Mouse (Mus musculus) lung, embryonic 14.5 days (tissue): ENCODE data around the gene Rapgef1. TPM values are rescaled to one million over a fixed set of nuclear protein-coding genes. Genes with fewer than 3 reads are reported as not detected.

Experiments used
- ATAC-seq: fragments of 200-750 bp; cut with Nextera tagmentation; 2 replicates; pipeline ENCODE4 v1.8.0; 2017; ENCODE audit warnings: mild to moderate bottlenecking, moderate TSS enrichment, moderate library complexity; ENCODE audit not compliant: insufficient read depth
- DNase-seq: peaks from one replicate; pipeline ENCODE4 v3.0.0-alpha.2; 2015
- H3K27ac ChIP-seq: fragments of 300-500 bp; sonication (generic); 2 replicates; pipeline ENCODE4 v1.5.1; 2014; ENCODE audit warnings: low read depth, mild to moderate bottlenecking, moderate library complexity
- H3K27me3 ChIP-seq: fragments of 300-500 bp; sonication (generic); 2 replicates; pipeline ENCODE4 v1.6.1; 2014; ENCODE audit warnings: low read length, control low read depth; ENCODE audit not compliant: insufficient read depth
- H3K36me3 ChIP-seq: fragments of 300-500 bp; sonication (generic); 2 replicates; pipeline ENCODE4 v1.6.1; 2014; ENCODE audit warnings: control low read depth; ENCODE audit not compliant: insufficient read depth
- H3K4me1 ChIP-seq: fragments of 300-500 bp; sonication (generic); 2 replicates; pipeline ENCODE4 v1.6.1; 2014; ENCODE audit warnings: antibody characterized with exemption, control low read depth; ENCODE audit not compliant: insufficient read depth
- H3K4me2 ChIP-seq: fragments of 300-500 bp; sonication (generic); 2 replicates; pipeline ENCODE4 v1.6.1; 2014; ENCODE audit warnings: mild to moderate bottlenecking
- H3K4me3 ChIP-seq: fragments of 300-500 bp; sonication (generic); 2 replicates; pipeline ENCODE4 v1.5.1; 2014; ENCODE audit warnings: low read depth, low read length
- H3K9ac ChIP-seq: fragments of 300-500 bp; sonication (generic); 2 replicates; pipeline ENCODE4 v1.6.1; 2014
- H3K9me3 ChIP-seq: fragments of 300-500 bp; sonication (generic); 2 replicates; pipeline ENCODE4 v1.6.1; 2016; ENCODE audit warnings: low read depth, low read length, control low read depth
- CTCF ChIP-seq: IDR thresholded peaks from 2 replicates; pipeline ENCODE4 v1.5.1; 2016; ENCODE audit warnings: antibody characterized with exemption, low read depth
- WGBS: fragments of 180-500 bp; shearing (Covaris S2); extraction: QIAGEN DNeasy Blood & Tissue Kit; methylation state at CpG from one replicate; pipeline ENCODE4 v1.1.7; 2014; 5-methylcytosine and 5-hydroxymethylcytosine counted together
- polyA plus RNA-seq: library from polyadenylated mRNA; unstranded; fragments of >200 nt; fragmentation: Nextera tagmentation; extraction: Ambion mirVana; gene quantifications from 2 replicates; pipeline ENCODE4 v1.2.1, GENCODE M21; 2014

Rapgef1 gene
- polyA plus RNA-seq, 1 experiment from 2014 or later = 20.5 TPM

DNA sequence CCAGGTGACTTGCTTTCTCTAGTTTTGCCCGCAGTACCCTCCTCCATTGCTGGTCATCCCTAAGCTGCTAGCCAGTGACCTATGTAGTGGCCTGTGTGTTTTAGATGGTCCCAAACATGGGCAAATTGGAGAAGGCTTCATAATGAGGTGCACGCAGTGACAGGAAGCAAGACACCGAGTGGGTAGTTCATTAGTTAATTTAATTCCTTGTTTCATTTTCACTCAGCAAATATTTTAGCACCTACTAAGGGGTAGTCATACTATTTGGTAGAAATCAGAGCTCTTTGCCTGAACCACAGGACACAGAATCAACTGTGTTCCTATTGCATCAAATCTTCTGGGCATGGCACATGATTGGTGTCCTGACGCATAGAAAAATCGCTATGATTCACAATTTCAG, 35.9 kb downstream of the Rapgef1 start:
- ATAC-seq = no peak

DNA sequence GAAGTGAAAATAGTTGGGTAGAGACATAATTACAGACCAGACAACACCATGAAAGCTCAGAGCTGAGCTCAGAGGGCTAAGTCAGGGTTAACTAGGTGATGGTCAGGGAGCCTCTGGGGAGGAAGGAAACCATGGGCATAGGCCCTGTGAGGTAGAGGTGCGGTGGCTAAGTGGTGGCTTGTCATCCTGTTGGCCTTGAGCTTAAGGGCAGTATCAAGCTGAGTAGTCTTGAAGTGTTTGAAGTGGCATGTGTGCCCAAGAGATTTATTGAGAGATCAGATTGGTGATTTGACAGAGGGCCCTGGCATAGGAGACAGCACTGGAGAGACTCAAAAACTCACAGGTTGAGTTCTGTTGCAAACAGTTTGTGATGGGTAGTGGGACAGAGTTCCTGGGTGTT, 36.6 kb downstream of the Rapgef1 start:
- Histone ChIP-seq H3K9ac (no peak overlapping the region), H3K27me3 (no peaks in the 10 kb centered on the region), H3K36me3 (no peaks in the 10 kb centered on the region), H3K4me2 (no peak overlapping the region), H3K27ac (no peak overlapping the region), H3K4me3 (no peak overlapping the region), H3K4me1 (0 out of 2 replicates have a peak, but pooled peaks cover 2% of the 10 kb centered on the region), H3K9me3 (no peaks in the 10 kb centered on the region)
- ATAC-seq = no peak
- 84% methylated on average over 1 of the region's 1 CpGs for WGBS
- no peak for DNase-seq
- no peak for TF ChIP-seq CTCF

More for the DNA sequence above, 35.9 kb downstream of the Rapgef1 start:
- H3K4me3 ChIP-seq = no peak overlapping the region
- no peak for TF ChIP-seq CTCF
- WGBS = 91% methylated on average over 5 of the region's 5 CpGs
- no peak overlapping the region for H3K9ac ChIP-seq
- DNase-seq = no peak
- H3K4me1 ChIP-seq = no peaks in the 10 kb centered on the region
- no peaks in the 10 kb centered on the region for H3K9me3 ChIP-seq
- H3K36me3 ChIP-seq = no peaks in the 10 kb centered on the region
- no peak overlapping the region for H3K4me2 ChIP-seq
- no peak overlapping the region for H3K27ac ChIP-seq
- H3K27me3 ChIP-seq = no peaks in the 10 kb centered on the region

DNA sequence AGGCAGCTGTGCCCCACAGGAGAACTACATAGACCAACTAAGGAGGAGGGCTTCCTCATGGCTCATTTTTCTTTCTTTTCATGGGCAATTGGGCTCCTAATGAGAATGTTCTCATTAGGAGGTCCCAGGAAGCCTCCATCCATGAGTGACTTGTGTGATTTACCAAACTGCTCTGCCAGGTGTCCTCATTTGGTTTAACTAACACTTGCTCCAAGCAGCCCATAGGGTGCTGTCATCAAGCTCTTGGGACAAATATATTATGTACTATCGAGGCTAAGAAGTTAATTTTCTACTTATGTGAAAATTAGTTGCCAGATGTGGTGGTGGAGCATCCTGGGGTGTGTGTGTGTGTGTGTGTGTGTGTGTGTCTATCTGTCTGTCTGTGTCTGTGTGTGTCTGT, 37.6 kb downstream of the Rapgef1 start:
- ATAC-seq (no peak), DNase-seq (no peak)
- peaks cover 3% of the 10 kb centered on the region; the same call in 1 of the 2 replicates for H3K4me1 ChIP-seq
- TF ChIP-seq CTCF = no peak
- H3K4me3 ChIP-seq = no peak overlapping the region
- no peaks in the 10 kb centered on the region for H3K36me3 ChIP-seq
- no peaks in the 10 kb centered on the region for H3K27me3 ChIP-seq
- no peak overlapping the region for H3K4me2 ChIP-seq
- no peaks in the 10 kb centered on the region for H3K9me3 ChIP-seq
- WGBS = 83% methylated on average over 1 of the region's 1 CpGs
- H3K27ac ChIP-seq = no peak overlapping the region
- no peak overlapping the region for H3K9ac ChIP-seq

DNA sequence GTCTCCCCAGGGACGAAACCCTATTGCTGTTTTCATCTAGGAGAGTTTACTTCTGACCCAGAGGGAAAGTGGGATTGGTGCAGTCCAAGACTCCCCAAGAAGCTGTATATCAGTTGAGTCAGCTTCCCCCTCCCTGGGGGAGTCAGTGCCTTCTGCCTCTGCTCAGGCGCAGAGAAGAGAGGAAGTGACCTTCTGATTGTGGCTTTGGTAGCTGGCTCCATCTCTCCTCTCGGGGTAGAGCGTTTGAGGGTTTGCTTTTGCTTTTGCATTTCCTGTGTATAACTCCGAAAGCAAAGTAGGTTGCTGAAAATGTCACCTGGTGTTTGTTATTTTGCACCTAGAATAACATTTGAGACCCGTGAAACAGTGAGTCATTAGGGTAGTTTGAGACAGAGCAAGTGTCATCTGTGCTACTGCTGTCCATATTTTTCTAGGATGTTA, 42.3 kb downstream of the Rapgef1 start:
- Histone ChIP-seq H3K9me3 (no peaks in the 10 kb centered on the region), H3K27ac (no peak overlapping the region), H3K9ac (no peak overlapping the region), H3K4me2 (no peak overlapping the region), H3K4me1 (peaks cover 9% of the 10 kb centered on the region; the same call in 1 of the 2 replicates), H3K36me3 (no peaks in the 10 kb centered on the region), H3K27me3 (no peaks in the 10 kb centered on the region), H3K4me3 (no peak overlapping the region)
- DNase-seq (no peak), ATAC-seq (no peak)
- no peak for TF ChIP-seq CTCF
- 59% methylated on average over 6 of the region's 6 CpGs for WGBS

DNA sequence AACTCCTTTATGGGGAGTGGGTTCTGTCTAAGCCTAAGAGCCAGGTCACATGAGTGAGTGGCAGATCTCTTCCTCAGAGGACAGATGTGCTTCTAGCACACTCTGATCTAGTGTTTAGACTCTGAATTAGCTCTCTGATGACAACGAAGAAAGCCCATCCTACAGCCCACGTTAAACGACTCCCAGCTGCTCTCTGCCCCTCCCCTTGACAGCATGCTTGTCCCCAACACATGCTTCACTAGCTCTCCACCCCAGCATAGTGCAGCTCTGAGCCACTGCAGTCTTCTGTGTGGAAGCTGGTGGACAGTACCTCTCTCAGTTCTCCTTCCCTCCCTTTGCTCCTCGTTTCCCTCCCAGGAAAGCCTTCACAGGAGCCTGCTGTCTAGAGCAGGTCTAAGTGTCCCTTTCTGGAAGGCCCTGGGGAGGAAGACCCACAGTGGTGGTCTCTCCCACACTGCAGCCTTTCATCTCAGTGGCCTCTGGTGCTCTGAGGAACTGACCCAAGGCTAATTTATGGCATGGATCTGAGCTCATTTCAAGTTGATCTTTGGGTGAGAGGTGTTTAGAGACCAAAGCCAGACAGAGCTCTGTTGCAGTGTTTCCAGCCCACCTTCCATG, 43.8 kb downstream of the Rapgef1 start:
- TF ChIP-seq CTCF = no peak
- Histone ChIP-seq H3K4me1 (peaks cover 9% of the 10 kb centered on the region; the same call in 1 of the 2 replicates), H3K4me2 (no peak overlapping the region), H3K27me3 (no peaks in the 10 kb centered on the region), H3K9me3 (no peaks in the 10 kb centered on the region), H3K9ac (no peak overlapping the region), H3K4me3 (no peak overlapping the region), H3K36me3 (no peaks in the 10 kb centered on the region), H3K27ac (no peak overlapping the region)
- DNase-seq (peak; percentile 57), ATAC-seq (peak; percentile 56; the same call in 1 of the 2 replicates)
- WGBS = 16% methylated on average over 4 of the region's 4 CpGs

DNA sequence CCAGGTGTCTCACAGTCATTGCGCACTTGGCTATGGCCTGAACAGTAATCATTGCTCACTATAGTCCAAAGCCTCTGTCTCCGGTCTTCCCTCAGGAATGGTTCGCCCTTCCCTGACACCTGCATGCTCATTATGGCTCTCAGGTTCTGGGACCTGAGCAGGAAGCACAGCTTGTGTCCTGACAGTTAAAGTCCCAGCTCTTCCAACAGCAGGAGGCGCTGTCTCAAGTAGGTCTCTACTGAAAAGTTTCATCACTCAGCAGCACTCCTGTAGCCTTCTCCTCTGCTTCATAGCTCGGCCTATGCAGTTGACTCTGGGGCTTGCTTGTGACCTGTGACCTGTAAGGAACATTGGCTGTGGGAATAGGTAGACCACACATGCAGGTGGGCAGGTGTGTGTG, 45.9 kb downstream of the Rapgef1 start:
- Histone ChIP-seq H3K27me3 (no peaks in the 10 kb centered on the region), H3K27ac (no peak overlapping the region), H3K9me3 (no peaks in the 10 kb centered on the region), H3K9ac (no peak overlapping the region), H3K4me2 (no peak overlapping the region), H3K36me3 (no peaks in the 10 kb centered on the region), H3K4me1 (peaks cover 11% of the 10 kb centered on the region), H3K4me3 (no peak overlapping the region)
- TF ChIP-seq CTCF = peak; percentile 36
- WGBS = 85% methylated on average over 5 of the region's 5 CpGs
- ATAC-seq (no peak), DNase-seq (no peak)

DNA sequence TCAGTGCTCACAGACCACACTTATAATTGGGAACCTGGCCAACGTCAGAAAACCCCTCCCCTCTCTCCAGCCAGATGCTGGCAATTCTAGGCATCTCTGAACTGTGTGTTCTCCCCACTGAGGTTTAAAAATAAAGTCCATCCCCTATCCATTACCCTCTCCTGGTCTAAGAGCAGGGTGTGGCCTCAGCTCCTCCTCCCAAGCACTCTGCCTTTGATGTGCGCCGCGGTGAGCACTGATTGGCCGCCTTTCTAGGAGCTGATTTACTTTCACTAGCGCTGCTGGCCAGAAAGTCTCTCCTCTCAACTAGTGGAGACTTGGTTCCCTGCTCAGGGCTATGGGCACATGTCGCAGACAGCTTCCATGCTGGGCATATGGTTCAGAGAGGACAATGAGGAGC, 47.1 kb downstream of the Rapgef1 start:
- H3K4me1 ChIP-seq = peaks cover 11% of the 10 kb centered on the region

More for the DNA sequence above, 47.1 kb downstream of the Rapgef1 start:
- no peak overlapping the region; the same call in 1 of the 2 replicates for H3K4me2 ChIP-seq
- ATAC-seq (peak; percentile 70; the same call in 1 of the 2 replicates), DNase-seq (peak; percentile 79)
- no peak for TF ChIP-seq CTCF
- no peaks in the 10 kb centered on the region for H3K9me3 ChIP-seq
- 5% methylated on average over 7 of the region's 7 CpGs for WGBS
- H3K9ac ChIP-seq = no peak overlapping the region
- H3K36me3 ChIP-seq = no peaks in the 10 kb centered on the region
- peak overlapping the region; percentile 9; the same call in 1 of the 2 replicates for H3K27ac ChIP-seq
- H3K27me3 ChIP-seq = no peaks in the 10 kb centered on the region
- H3K4me3 ChIP-seq = no peak overlapping the region
